Mouse (Mus musculus) adrenal gland, postnatal 4 days (tissue): Measurements from ENCODE around the gene 4930447C04Rik. TPM values are rescaled to one million over a fixed set of nuclear protein-coding genes. Genes with fewer than 3 reads are reported as not detected.

ENCODE experiments used
- DNase-seq, 2 experiments: peaks; one replicate each; pipeline ENCODE4 v3.0.0; 2021 to 2022; ENCODE audit warnings: low spot score in 2 of 2, mixed read lengths in 2 of 2
- total RNA-seq, 2 experiments: library from RNA; stranded (reverse); gene quantifications; 2 replicates each; pipeline ENCODE4 v1.2.3; 2021

4930447C04Rik gene
- total RNA-seq, 2 experiments from 2014 or later, result 2.2 to 3.1 TPM

DNA sequence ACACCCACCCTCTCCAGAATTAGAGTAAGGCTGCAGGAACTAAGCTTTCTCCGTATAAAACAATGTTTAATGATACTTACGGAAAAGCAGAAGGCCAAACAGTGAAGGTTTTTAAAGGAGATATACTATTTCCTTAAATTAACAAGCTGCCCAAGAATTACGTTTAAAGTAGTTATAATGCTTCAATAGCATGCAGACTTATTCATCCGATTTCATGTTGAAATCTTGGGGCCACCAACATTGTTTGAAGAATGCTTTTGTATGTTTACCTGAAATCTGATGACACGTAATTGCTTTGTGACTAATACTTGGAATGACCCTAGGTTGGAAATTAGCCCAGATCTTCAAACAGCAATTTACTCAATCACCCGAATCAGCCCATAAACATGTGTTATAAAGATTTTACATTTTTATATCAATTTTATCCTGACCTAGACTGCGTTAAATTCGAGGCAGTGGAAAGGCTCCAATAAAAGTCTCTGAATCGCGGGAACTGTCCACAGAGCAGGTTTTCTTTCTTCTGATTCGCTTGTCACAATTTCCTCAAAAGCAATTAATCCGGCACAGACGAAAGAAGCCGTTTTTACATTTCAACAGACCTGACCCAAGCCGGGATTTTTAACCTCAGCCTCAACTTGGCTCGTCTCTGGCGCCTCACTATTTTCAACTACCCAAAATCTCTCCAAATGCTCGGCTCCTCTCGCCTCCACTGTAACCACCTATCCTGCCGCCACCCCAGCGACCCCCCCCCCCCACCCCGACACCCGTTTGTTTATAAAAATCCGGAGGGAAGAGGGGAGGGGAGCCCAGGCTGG is 4.0 kb upstream of the 4930447C04Rik start:
- no peak for DNase-seq

DNA sequence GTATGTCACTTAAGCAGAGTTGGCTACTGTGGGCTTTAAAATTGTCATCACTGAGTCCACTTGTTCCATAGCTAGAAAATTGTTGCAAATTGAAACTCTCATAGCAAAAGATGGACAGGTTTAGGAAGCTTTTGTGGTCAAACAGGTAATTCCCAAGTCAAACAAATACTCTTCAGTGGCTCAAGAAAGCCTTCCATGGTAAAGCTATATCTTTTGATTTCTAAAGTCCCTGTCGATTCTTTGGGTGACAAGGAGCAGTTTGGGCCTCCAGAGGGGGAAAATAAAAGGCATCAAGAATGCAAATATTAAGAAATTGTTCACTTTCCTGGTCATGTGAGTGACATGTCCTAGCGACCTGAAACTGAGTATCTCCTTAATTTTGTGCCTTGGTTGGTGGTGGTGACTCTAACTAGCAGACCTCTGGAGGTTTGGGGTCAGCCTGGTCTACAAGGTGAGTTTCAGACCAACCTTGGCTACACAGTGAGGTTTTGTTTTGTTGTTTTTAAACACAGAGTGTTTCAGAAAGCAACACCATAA is 3.1 kb upstream of the 4930447C04Rik start:
- no peak for DNase-seq

DNA sequence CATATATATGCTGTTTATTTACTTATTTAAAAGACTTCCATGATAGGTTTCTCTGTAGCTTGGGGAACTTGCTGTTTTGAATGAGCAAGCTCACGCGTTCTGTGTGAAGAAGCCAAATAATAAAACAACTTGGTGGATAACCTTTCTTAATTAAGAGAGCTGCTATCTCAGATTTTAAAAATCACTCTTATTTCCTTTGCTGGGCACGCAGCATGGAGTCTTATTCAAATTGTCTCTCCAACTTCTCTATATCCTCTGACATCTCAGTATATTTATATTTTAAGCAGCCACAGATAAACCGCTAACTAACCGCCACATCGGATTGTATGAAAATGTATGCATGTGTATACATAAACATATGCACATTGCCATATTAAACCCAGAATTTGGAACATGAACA is 1.6 kb upstream of the 4930447C04Rik start:
- no peak for DNase-seq

DNA sequence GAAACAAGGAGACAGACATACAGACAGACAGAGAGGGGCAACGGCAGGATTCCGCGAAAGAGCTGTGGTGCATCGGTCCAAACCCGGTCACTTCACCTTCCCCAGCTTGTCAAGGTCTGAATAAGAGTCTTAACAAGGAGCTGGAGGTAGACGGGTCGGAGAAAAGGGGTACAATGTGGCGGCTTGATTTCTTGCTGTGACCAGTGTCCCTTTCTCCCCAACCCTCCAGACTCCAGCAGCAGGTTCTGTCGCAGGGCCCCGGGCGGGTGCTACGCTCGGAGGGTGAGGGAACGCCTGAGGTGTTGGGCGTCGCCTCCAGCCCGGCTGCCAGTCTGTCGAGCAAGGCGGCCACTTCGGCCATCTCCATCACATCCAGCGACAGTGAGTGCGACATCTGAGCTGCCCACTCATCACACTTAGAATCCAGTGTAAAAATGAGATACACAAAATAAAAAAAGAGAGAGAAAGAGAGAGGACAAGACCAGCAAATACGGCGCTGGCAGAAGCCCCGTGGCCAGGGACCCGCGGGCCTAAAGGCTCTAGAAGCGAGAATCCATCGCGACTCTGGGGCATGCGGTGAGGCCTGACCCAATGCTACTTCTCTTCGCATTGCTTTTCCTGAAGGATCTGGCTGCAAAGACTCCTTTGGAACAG is 951 bp upstream of the 4930447C04Rik start:
- DNase-seq, result no peak

DNA sequence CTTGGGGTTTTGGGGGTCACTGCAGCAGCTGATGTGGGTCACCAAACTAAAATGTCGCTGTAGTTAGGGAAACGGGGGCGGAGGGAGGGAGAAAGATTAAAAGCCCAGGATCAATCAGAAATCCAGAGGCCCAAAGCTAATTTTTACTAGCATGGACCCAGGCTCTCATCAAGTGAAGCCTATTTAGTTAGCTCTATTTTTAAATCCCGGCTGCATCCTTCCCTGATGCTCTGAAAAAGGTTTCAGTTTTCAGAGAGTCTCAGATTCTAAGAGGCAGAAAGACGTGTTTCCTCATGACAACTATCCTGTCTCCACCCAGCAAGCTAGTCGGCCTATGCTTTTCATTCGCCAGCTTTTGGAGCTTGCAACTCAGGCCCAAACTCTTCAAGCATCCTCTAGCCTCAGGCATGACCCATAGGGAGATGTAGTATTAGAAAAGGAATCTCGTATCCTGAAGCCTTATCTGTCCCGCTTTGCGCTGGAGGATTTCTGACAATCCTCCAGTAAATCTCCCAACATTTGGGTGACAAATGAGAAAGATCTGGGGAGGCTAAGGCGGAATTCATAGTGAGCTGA is 336 bp upstream of the 4930447C04Rik start:
- DNase-seq, result no peak

DNA sequence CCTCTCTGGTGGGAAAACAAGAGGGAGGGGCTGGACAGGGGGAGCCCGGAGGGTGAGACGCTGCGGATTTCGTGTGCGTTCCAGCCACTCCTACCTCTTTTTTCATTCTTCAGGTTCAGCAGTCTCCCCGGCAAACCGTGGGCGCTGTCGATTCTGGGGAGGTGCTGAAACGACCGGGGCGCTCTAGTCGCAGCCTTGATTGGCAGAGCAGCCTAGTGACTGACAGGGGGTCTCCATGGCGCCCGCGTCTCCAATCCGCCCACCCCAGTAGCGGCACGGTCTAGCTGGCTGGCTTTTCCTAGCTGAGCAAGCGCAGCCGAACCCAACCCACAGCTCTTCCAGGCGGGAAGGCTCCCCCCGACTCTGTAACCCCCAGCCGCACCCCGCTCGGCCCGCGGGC is 958 bp downstream of the 4930447C04Rik start, which contains the start of gene Six6:
TSS of gene Six6 (plus strand) at position 277 of the 400 bp plus-strand sequence.
- no peak for DNase-seq

DNA sequence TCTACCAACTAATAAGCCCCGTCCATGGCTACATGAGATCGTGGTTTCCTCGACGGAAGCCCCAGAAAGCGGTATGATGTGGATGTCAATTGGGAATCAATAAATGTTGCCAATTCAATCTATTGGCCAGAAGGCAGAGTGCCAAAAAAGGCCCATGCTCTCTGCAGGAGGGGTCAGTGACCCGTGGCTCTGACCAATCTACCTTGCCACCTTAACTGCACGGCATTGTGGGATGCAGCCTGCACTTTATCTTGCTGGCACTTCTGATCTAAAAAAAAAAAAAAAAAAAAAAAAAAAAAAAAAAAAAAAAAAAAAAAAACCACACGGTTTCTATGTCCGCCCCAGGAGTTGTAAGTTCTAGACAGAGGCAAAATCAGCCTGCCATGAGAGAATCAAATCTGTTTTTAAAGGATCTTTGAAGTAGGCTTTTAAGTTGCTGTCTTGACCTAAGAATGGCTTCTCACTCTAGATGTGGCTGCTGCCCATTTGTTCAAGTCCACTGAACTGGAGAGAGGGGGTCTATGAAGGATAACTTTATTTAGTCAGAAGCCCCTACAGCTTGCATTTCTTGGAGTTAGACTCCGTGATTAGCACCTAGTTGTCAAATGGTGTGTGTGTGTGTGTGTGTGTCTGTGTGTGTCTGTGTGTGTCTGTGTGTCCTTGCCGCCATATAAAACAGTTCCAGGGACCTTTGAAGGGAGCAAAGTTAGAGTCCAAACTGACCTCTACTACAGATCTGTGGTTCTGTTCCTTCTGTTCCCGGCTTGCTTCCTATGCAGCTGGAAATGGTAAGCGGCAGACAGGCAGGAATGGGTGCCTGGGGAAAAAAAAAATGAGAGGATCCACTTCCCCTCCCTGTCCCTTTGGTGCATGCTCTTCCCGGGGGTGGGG is 1.7 kb downstream of the 4930447C04Rik start:
- no peak for DNase-seq

DNA sequence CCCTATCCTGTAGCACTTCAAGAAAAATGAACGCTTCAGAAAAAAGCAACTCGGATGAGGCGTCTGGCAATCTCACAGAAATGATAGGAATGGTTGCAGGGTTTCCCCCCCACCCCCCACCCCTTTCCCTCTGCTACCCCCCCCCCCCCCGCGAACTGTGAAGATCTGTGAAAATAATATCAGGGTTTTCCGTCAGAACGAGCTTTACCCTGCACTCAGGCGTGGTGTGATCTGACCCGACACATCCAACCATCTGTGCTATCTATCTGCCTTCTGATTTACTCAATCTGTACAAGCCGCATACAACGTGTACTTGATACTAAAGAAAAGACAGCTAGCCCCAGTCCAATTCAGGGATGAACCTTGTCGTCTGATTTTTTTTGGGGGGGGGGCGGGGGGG is 2.4 kb downstream of the 4930447C04Rik start:
- DNase-seq, result no peak

DNA sequence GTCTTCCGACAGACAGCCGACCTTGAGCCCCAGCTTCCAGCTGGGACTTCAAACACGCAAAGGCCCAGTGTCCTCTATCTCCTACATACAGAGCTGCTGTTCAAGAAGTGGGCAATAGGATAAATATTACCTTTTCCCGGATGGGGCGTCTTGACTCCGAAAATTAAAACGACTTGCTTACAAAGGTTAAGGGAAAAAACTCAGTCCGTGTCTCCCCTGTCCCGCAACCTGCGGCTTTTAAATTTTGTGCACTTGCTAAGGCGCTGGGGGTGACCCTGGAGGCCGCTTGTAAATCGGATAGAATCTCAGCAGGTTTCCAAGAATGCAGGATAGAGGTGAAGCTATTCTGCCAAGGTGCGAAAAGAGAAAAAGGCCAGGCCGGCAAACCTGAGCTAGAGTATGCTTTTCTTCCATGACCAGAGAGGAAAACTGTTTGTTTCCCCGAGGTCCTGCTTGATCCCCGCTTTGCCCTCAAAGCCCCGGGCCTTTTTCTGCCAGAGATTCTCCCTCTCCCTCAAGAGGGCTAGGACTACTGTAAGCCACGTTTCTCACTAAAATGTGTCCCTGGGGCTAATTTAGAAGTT is 2.9 kb downstream of the 4930447C04Rik start:
- DNase-seq, result no peak

DNA sequence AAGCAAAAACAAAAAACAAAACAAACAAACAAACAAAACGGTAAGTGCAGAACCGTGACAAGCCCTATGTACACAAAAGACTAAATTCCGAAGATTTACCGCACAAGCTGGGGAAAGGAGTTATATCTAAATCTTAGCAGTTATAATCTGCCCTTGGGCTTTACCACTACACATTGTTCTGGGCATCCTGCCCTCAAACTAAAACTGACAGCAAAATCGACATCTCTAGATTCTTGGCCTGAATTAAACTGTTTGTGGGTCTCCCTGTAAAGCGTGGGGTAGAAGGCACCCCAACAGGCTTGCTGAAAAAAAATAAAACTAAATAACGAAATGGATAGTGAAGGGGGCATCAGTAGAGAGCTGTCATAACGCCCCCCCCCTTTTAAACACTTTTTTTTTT is 3.8 kb downstream of the 4930447C04Rik start:
- no peak for DNase-seq

DNA sequence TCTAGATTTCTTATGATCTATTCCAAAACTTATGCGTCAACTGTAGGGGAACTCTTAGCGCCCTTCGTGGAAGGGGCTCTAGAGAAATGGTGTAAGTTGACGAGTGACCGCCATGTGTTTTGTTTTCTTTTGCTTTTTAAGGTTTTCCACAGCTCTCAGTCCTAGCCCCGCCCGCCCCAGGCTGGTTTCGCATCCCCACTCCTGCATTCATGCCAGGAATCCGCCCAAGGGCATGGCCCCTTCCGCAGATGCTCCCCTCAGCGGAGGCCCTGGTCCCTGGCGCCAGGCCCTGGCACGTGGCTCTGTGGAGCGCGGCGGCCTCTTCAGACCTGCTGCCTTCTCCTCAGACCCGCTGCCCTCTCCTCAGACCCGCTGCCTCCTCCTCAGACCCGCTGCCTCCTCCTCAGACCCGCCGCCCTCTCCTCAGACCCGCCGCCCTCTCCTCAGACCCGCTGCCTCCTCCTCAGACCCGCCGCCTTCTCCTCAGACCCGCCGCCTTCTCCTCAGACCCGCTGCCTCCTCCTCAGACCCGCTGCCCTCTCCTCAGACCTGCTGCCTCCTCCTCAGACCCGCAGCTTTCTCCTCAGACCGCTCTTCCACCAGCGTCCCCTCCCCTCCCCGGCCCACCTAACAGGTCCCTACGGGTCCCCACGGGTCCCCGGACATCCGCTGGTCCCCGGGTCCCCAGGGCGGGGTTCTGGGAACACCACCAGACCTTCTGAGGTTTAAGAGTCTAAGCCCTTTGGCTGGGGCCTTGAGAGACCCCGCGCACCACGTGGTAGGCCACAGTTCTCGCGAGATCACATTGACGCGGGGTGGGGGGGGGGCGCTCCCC is 23.2 kb downstream of the 4930447C04Rik start:
- no peak for DNase-seq

DNA sequence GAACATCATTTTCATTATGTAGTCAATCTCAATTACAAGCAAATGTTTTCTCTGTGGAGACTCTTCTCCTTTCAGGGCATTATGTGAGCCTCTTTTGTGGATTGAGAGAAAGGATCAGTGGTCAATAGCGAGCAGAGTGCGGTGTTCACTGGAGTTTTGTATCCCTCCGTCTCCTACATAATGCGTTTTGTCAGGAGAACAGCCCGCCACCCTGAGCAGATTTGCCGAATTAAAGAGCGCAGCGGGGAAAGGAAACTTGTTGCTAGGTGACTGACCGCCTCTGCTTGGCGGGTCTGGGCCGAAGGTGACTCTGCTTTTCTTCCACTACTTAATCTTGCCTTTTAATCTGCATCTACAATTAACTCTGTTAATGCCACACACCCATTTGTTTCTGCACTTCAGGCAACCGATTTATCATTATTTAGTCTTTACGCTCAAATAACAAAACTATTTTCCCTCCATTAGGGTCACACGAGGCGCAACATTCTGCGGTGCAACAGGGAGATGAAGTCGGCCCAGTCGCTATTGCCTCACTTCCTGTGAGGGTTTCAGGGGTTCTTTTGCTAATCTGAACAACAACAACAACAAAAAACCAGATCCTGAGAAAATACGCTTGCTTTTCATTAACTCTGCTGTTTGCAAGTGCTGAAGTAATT is 86.1 kb downstream of the 4930447C04Rik start:
- DNase-seq, result no peak

DNA sequence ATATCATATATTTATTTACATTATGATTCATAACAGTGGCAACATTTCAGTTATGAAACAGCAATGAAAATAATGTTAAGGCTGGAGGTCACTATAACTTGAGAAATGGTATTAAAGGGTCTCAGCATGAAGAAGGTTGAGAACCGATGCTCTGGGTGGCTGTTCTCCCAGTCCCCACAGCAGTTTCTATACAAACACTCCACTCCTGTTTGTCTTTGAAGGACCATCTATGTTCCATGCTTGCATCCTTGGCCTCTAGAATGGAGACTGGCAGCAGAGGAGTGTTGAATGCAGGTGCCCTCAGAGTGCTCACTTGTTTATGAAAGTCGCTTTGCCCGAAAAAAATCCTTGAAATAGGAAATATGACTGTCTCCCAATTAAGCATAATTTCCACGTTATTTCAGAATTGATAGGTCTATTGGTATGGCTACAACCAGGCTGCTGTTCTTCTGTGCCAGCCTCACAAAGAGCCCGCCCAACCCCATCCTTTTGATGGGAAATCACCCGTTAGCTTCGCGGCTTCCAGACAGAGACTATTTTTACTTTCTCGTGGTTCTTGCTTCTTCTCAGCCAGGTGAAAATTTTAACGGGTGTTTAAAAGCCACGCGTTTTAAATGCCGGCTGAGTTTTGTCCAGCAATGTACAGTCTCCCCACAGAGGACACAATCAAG is 87.0 kb downstream of the 4930447C04Rik start:
- no peak for DNase-seq

DNA sequence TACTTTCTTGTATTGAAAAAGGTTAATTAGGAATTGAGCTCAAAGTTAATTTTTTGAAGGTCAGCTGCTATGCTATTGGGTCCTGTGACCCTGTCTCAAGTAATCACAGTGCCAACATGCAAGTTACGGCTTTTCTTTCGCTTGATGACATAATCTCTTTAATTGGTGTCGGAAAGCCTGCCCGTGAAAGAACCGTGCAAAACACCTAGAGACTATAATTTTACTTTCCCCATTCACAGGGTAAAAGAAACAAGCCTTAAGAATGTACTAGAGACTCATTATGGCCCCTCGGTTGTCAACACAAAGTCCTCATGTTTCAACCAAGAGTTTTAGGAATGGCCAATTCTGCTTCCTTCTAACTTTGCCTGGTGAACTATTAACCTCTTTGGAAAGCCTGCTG is 88.3 kb downstream of the 4930447C04Rik start:
- no peak for DNase-seq

DNA sequence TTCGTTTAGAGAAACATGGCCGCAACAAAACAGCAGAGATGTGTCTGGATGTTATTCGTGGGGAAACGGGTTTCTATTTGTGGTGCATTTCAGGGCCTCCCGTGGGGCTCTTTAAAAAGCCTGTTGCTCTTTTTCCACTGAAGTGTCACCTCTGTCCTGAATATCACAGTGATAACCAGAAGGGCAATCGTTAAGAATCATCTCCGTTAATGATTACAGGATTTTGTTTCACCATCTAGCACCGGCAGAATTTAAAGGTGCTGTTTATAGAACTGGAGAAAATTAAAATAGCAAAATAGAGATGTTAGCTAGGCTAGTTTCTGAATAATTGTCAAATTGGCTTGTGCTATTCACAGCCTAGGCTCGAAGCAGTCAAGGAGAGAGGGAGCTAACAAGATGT is 90.4 kb downstream of the 4930447C04Rik start:
- DNase-seq, result no peak

DNA sequence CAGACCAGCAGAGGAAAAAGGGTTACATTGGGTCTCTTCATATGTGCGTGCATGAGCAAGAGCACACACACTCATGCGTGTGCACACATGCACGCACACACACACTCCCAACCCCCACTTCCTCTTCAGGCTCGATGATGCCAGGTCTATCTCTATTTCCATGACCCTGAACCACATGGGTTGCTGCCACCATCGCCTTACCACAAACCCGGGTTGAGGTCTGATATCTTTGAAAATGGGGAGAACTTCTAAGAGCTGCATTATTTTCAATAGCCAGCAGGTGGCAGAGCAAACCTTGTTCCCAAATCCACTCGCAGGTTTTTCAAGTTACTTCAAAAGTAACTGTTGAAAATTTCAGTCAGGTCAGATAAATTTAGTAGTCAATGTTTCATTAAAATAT is 92.8 kb downstream of the 4930447C04Rik start:
- DNase-seq, result no peak

DNA sequence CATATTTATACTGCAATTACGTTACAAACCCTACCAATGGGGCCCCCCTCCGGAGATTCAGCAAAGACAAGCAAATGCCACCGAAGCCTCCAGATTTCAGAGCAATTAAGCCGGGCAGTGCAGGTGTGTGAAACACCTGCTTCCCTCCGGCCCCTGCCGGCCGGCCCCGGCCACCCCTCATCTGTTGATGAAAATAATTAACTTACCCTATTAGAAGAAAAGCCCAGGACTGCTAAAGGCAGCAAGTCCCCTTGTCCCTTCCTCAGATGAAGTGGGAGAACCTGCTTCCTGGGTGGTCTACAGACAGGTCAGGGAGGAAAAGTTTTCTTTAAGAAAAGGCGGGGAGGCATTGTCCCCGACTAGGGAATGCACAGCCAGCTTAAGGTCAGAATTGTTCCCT is 94.6 kb downstream of the 4930447C04Rik start:
- DNase-seq, result no peak

DNA sequence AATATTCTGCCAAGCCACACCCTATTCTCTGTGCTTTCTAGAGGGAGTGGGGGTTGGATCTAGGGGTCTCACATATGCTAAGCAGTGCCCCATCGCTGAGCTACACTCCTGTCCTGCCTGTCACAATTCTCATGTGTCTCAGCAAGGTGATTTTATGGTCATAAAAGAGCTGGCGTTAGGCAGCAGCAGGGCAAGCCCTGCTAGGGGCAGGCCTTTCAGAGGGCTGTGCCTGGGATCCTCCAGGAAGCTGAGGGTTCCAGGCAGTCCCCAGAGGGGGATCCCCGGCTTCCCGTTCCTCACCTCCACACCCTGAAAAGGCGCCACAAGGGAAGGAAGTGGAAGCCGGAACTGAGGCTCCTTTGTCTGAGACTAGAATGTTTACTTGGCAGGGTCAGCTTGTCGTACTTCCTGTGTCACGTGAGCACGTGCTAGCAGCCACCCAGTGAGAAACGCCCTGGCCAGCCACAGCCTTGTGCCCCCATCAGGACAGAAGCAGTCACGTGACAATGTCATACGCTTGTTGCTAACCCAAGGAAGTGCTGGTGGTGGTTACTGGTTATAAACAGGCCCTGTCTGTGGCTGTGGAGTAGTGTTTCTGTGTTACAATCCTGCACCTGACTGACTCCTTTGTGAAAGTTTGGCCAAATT is 96.5 kb downstream of the 4930447C04Rik start:
- peak in 1 of 2 experiments; percentile 27 for DNase-seq
